Mouse (Mus musculus) heart, postnatal 4 days (tissue): ENCODE results near the gene Yy1. TPM values are rescaled to one million over a fixed set of nuclear protein-coding genes. Genes with fewer than 3 reads are reported as not detected.

Experiments
- DNase-seq: peaks from one replicate; pipeline ENCODE4 v3.0.0; 2021
- microRNA-seq, 2 experiments: library from miRNA; unstranded; fragments of <30 nt; microRNA quantifications; one replicate each; pipeline ENCODE4 v1.2.0; 2021 to 2022
- total RNA-seq, 2 experiments: library from RNA; stranded (reverse); gene quantifications; 2 replicates each; pipeline ENCODE4 v1.2.3; 2021

The Yy1 gene
- total RNA-seq, 2 experiments from 2014 or later = 39.6 to 40.5 TPM

- DNase-seq = no peak
Measured at GRCm38 (mm10) chr12:108857109-108857508, 64.3 kb downstream of the Yy1 start.

- peak; percentile 23 for DNase-seq
Measured at GRCm38 (mm10) chr12:108857589-108858184, 64.9 kb downstream of the Yy1 start.

DNA sequence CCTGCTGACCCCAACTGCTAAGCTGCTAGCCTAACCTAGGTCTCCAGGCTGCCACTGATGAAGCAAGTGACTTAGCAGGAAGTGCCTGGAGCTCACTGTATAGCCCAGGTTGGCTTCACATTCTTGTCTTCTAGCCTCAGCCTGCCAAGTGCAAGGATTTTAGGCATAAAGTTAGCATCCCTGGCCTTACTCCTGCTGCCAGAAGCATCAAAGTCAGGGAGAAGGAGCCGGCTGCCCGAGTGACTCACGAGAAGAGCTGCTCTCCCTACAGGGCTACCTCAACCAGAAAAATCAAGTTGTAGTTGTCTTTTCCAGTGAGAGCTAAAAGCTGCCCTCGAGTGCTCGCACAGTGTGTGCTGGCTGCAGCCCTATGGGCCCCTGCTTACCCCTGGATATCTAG is 65.7 kb downstream of the Yy1 start:
- DNase-seq = no peak

GRCm38 (mm10) chr12:108865007-108865494 is 72.3 kb downstream of the Yy1 start:
- DNase-seq = no peak

GRCm38 (mm10) chr12:108869575-108869974 is 76.8 kb downstream of the Yy1 start:
- peak; percentile 28 for DNase-seq

Small RNA genes within 50 kb of the gene (microRNA-seq; reads per million reads assigned to microRNA genes)
- 144 to 206 reads per million in 2 experiments for gene Mir345

Other genes with a start within 250 kb of the Yy1 start
- 100 to 1,000 TPM; 140 to 145 TPM for gene Evl, start 238.3 kb upstream of the Yy1 start, total RNA-seq
- not detected for gene Degs2, start 90.7 kb upstream of the Yy1 start, total RNA-seq
- 1 to 10 TPM; 2.1 to 2.2 TPM for gene Slc25a29, start 42.9 kb downstream of the Yy1 start, total RNA-seq
- gene Slc25a47, start 43.1 kb downstream of the Yy1 start, total RNA-seq = 1 to 10 TPM; 7.1 to 7.5 TPM
- gene Wdr25, start 100.7 kb downstream of the Yy1 start, total RNA-seq = 1 to 10 TPM; 4.2 to 5.2 TPM
- gene Wars, start 101.2 kb downstream of the Yy1 start, total RNA-seq = 10 to 100 TPM; 48.1 to 49.0 TPM